Mouse (Mus musculus) adrenal gland, adult 18-20 months (tissue): ENCODE data around the gene Atpaf2. TPM values are rescaled to one million over a fixed set of nuclear protein-coding genes. Genes with fewer than 3 reads are reported as not detected.

Source experiments
- DNase-seq, 2 experiments: peaks; one replicate each; pipeline ENCODE4 v3.0.0; 2021 to 2022; ENCODE audit warnings: low spot score in 2 of 2
- total RNA-seq, 2 experiments: library from RNA; stranded (reverse); gene quantifications; 1 replicate in 1 of 2; 2 replicates in 1 of 2; pipeline ENCODE4 v1.2.3; 2021

Gene Atpaf2
- total RNA-seq, 2 experiments from 2014 or later: 60.7 to 93.7 TPM

- no peak for DNase-seq
Observed at GRCm38 (mm10) chr11:60351925-60352371, 66.3 kb downstream of the Atpaf2 start.

- DNase-seq: no peak
Observed at GRCm38 (mm10) chr11:60351388-60351787, 66.9 kb downstream of the Atpaf2 start.

Other genes starting within 250 kb of the Atpaf2 start
- 100 to 1,000 TPM; 141 to 185 TPM for gene Srebf1, start 195.9 kb downstream of the Atpaf2 start, total RNA-seq
- gene Tom1l2, start 65.6 kb downstream of the Atpaf2 start, total RNA-seq: 10 to 100 TPM; 63.0 to 80.7 TPM
- 1 to 10 TPM in 1 of 2 experiments, under 1 TPM in 1; 0.73 to 1.6 TPM for gene Drc3, start 65.1 kb downstream of the Atpaf2 start, total RNA-seq
- gene Gid4, start 1.3 kb downstream of the Atpaf2 start, total RNA-seq: 10 to 100 TPM; 48.8 to 63.1 TPM
- 10 to 100 TPM; 54.6 to 65.5 TPM for gene Drg2, start 36.1 kb upstream of the Atpaf2 start, total RNA-seq
- under 1 TPM; 0.10 to 0.13 TPM for gene Myo15, start 50.9 kb upstream of the Atpaf2 start, total RNA-seq
- 100 to 1,000 TPM in 1 of 2 experiments, 10 to 100 TPM in 1; 85.0 to 117 TPM for gene Alkbh5, start 117.9 kb upstream of the Atpaf2 start, total RNA-seq